Mouse (Mus musculus) intestine, embryonic 16.5 days (tissue): ENCODE results near the gene Gm5965. TPM values are rescaled to one million over a fixed set of nuclear protein-coding genes. Genes with fewer than 3 reads are reported as not detected.

ENCODE experiments used
- ATAC-seq: fragments of 200-750 bp; cut with Nextera tagmentation; 2 replicates; pipeline ENCODE4 v1.8.0; 2017; ENCODE audit warnings: moderate TSS enrichment, moderate library complexity
- H3K27ac ChIP-seq: fragments of 300-500 bp; sonication (generic); 2 replicates; pipeline ENCODE4 v1.5.1; 2014; ENCODE audit warnings: mild to moderate bottlenecking, low read length
- H3K27me3 ChIP-seq: fragments of 300-500 bp; sonication (generic); replicated peaks from 2 replicates; pipeline ENCODE4 v1.6.1; 2014; ENCODE audit warnings: low read length, control low read depth, mixed read lengths; ENCODE audit not compliant: control insufficient read depth, insufficient read depth
- H3K36me3 ChIP-seq: fragments of 300-500 bp; sonication (generic); 2 replicates; pipeline ENCODE4 v1.6.1; 2014; ENCODE audit warnings: low read length, control low read depth; ENCODE audit not compliant: control insufficient read depth, insufficient read depth
- H3K4me1 ChIP-seq: fragments of 300-500 bp; sonication (generic); 2 replicates; pipeline ENCODE4 v1.6.1; 2014; ENCODE audit warnings: low read length, control low read depth, mixed read lengths; ENCODE audit not compliant: control insufficient read depth, insufficient read depth
- H3K4me2 ChIP-seq: fragments of 300-500 bp; sonication (generic); 2 replicates; pipeline ENCODE4 v1.6.1; 2014; ENCODE audit warnings: low read depth, low read length, control low read depth
- H3K4me3 ChIP-seq: fragments of 300-500 bp; sonication (generic); 2 replicates; pipeline ENCODE4 v1.5.1; 2014; ENCODE audit warnings: mild to moderate bottlenecking, low read length
- H3K9ac ChIP-seq: fragments of 300-500 bp; sonication (generic); 2 replicates; pipeline ENCODE4 v1.6.1; 2014; ENCODE audit warnings: low read depth, low read length
- H3K9me3 ChIP-seq: fragments of 300-500 bp; sonication (generic); 2 replicates; pipeline ENCODE4 v1.6.1; 2016; ENCODE audit warnings: low read length, control low read depth; ENCODE audit not compliant: control insufficient read depth
- WGBS: fragments of 180-500 bp; shearing (Covaris S2); extraction: QIAGEN DNeasy Blood & Tissue Kit; methylation state at CpG from one replicate; pipeline ENCODE4 v1.1.7; 2014; 5-methylcytosine and 5-hydroxymethylcytosine counted together
- polyA plus RNA-seq: library from polyadenylated mRNA; unstranded; fragments of >200 nt; fragmentation: Nextera tagmentation; extraction: Ambion mirVana; gene quantifications from 2 replicates; pipeline ENCODE4 v1.2.1, GENCODE M21; 2015

Gm5965 gene
- polyA plus RNA-seq, 1 experiment from 2014 or later = not detected

DNA sequence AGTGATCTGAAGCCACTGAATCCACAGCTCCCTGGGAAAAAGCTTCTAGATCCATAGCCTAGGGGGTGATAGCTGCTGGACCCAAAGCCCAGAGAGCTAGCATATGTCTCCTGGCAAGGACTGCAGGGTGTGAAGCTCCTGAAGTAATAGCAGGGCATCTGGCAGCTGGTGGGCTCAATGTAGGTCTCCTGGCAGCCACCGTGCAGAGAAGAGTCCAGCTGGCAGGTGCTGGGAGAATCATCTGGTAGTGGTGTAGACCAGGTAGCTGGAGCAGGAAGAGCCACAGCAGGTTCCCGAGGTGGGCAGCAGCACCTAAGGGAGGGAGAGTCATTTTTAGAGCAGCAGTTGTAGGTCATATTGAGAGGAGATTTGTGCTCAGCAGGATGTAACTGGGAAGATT lies 34.1 kb downstream of the Gm5965 start, which contains the start of gene Gm20741:
TSS of gene Gm20741 (minus strand) at position 394 of the 400 bp plus-strand sequence.
- no peaks in the 10 kb centered on the region for H3K27me3 ChIP-seq
- no peak within 1 kb of the TSS for H3K4me2 ChIP-seq
- H3K27ac ChIP-seq = no peak within 1 kb of the TSS
- ATAC-seq = no peak
- no peaks in the 10 kb centered on the region for H3K36me3 ChIP-seq
- no peak within 1 kb of the TSS for H3K9ac ChIP-seq
- H3K9me3 ChIP-seq = no peaks in the 10 kb centered on the region
- no peak within 1 kb of the TSS for H3K4me3 ChIP-seq
- 78% methylated on average over 2 of the region's 2 CpGs for WGBS
- no peaks in the 10 kb centered on the region for H3K4me1 ChIP-seq

GRCm38 (mm10) chr16:88820066-88820465 lies 42.4 kb downstream of the Gm5965 start, which contains the start of gene Krtap15:
Gene Krtap15, plus strand, starts transcription at chr16:88820215.
- 82% methylated on average over 3 of the region's 3 CpGs for WGBS
- no peak for ATAC-seq
- Histone ChIP-seq H3K27ac (no peak within 1 kb of the TSS), H3K27me3 (no peaks in the 10 kb centered on the region), H3K4me3 (no peak within 1 kb of the TSS), H3K36me3 (no peaks in the 10 kb centered on the region), H3K4me1 (no peaks in the 10 kb centered on the region), H3K9me3 (no peaks in the 10 kb centered on the region), H3K4me2 (no peak within 1 kb of the TSS), H3K9ac (no peak within 1 kb of the TSS)

- 78% methylated on average over 3 of the region's 3 CpGs for WGBS
- Histone ChIP-seq H3K4me3 (no peak overlapping the region), H3K36me3 (no peaks in the 10 kb centered on the region), H3K27me3 (no peaks in the 10 kb centered on the region), H3K4me2 (no peak overlapping the region), H3K9ac (no peak overlapping the region), H3K4me1 (no peaks in the 10 kb centered on the region), H3K9me3 (no peaks in the 10 kb centered on the region), H3K27ac (no peak overlapping the region)
- no peak for ATAC-seq
Observed at GRCm38 (mm10) chr16:88823736-88824135, 46.0 kb downstream of the Gm5965 start.

DNA sequence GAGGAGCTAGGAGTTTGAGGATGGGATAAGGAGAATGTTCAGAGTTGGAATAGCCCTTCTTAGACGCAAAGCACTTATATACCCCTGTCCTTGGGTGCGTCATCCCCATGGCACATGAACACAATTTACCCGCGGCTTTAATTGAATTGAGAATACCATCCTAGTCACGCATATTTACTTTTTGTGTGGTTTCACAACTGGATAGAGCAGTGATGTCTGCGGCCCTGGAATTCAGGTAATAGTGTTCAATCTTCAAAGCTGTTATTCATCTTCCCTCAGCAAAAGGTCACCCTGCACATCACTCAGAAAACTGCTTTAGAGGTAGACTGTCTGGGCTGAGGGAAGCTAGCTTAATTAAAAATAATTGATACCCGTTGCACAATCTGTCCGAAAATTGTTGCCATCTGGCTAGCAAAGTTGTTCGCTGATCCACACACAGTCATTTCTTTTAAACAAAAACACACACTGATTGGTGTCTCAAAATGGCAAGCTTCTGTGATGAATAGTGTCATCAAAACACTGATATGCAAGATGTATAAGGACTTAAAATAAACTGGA lies 48.5 kb downstream of the Gm5965 start, which contains the start of gene Krtap14:
TSS of gene Krtap14 (minus strand) at position 51 of the 558 bp plus-strand sequence.
- Histone ChIP-seq H3K36me3 (no peaks in the 10 kb centered on the region), H3K27me3 (no peaks in the 10 kb centered on the region), H3K4me3 (no peak within 1 kb of the TSS), H3K9ac (no peak within 1 kb of the TSS), H3K9me3 (no peaks in the 10 kb centered on the region), H3K4me2 (no peak within 1 kb of the TSS), H3K27ac (no peak within 1 kb of the TSS), H3K4me1 (no peaks in the 10 kb centered on the region)
- 91% methylated on average over 9 of the region's 9 CpGs for WGBS
- ATAC-seq = no peak

- no peak overlapping the region for H3K27ac ChIP-seq
- H3K36me3 ChIP-seq = no peaks in the 10 kb centered on the region
- no peak for ATAC-seq
- H3K4me2 ChIP-seq = no peak overlapping the region
- no peaks in the 10 kb centered on the region for H3K27me3 ChIP-seq
- no peaks in the 10 kb centered on the region for H3K9me3 ChIP-seq
- H3K4me1 ChIP-seq = no peaks in the 10 kb centered on the region
- WGBS = 79% methylated on average over 3 of the region's 3 CpGs
- no peak overlapping the region for H3K9ac ChIP-seq
- no peak overlapping the region for H3K4me3 ChIP-seq
Observed at GRCm38 (mm10) chr16:88826978-88827377, 49.3 kb downstream of the Gm5965 start.

Other genes with a start within 250 kb of the Gm5965 start
- 107 and 111 TPM in 2 replicates for gene Cldn8, start 214.7 kb upstream of the Gm5965 start, polyA plus RNA-seq
- not detected in 2 replicates for gene Krtap24-1, start 165.6 kb upstream of the Gm5965 start, polyA plus RNA-seq
- gene 2310079G19Rik, start 150.2 kb upstream of the Gm5965 start, polyA plus RNA-seq = not detected in 2 replicates
- gene Krtap26-1, start 130.1 kb upstream of the Gm5965 start, polyA plus RNA-seq = 0.28 TPM in 1 of 2 replicates, not detected in the other
- gene Krtap27-1, start 106.2 kb upstream of the Gm5965 start, polyA plus RNA-seq = not detected in 2 replicates
- gene 2310061N02Rik, start 69.9 kb upstream of the Gm5965 start, polyA plus RNA-seq = not detected in 2 replicates
- gene Krtap13-1, start 49.0 kb upstream of the Gm5965 start, polyA plus RNA-seq = not detected in 2 replicates
- 0.21 TPM in 1 of 2 replicates, not detected in the other for gene Krtap13, start 26.3 kb upstream of the Gm5965 start, polyA plus RNA-seq
- 0.34 TPM in 1 of 2 replicates, not detected in the other for gene 2310034C09Rik, start 19.0 kb upstream of the Gm5965 start, polyA plus RNA-seq
- not detected in 2 replicates for gene 2310057N15Rik, start 3.7 kb upstream of the Gm5965 start, polyA plus RNA-seq
- gene Gm20741, start 34.3 kb downstream of the Gm5965 start, polyA plus RNA-seq = not detected in 2 replicates
- not detected in 2 replicates for gene Krtap15, start 42.3 kb downstream of the Gm5965 start, polyA plus RNA-seq
- not detected in 2 replicates for gene Krtap14, start 48.2 kb downstream of the Gm5965 start, polyA plus RNA-seq
- not detected in 2 replicates for gene Krtap19-1, start 91.5 kb downstream of the Gm5965 start, polyA plus RNA-seq
- not detected in 2 replicates for gene Krtap19-2, start 96.4 kb downstream of the Gm5965 start, polyA plus RNA-seq
- gene Krtap19-3, start 100.1 kb downstream of the Gm5965 start, polyA plus RNA-seq = not detected in 2 replicates
- not detected in 2 replicates for gene Krtap19-4, start 107.2 kb downstream of the Gm5965 start, polyA plus RNA-seq
- gene Krtap19-5, start 118.6 kb downstream of the Gm5965 start, polyA plus RNA-seq = not detected in 2 replicates
- not detected in 2 replicates for gene Krtap19-9b, start 154.4 kb downstream of the Gm5965 start, polyA plus RNA-seq
- gene Krtap16-3, start 185.0 kb downstream of the Gm5965 start, polyA plus RNA-seq = not detected in 2 replicates
- not detected in 2 replicates for gene Krtap22-2, start 232.9 kb downstream of the Gm5965 start, polyA plus RNA-seq
- not detected in 2 replicates for gene Gm10229, start 237.4 kb downstream of the Gm5965 start, polyA plus RNA-seq